Mouse (Mus musculus) lung, postnatal 0 days (tissue): ENCODE measurements at regions not wholly inside any gene's neighbourhood (a gene's known extent, or its start where the extent isn't known, plus 50 kb on each side); places are given as distances from the start of the nearest gene placed in this dataset.

Experiments
- CTCF ChIP-seq: IDR thresholded peaks from 2 replicates; pipeline ENCODE4 v1.5.1; 2016; ENCODE audit warnings: antibody characterized with exemption, mild to moderate bottlenecking
- EP300 ChIP-seq: IDR thresholded peaks from 2 replicates; pipeline ENCODE4 v1.6.1; 2016; ENCODE audit warnings: antibody characterized with exemption, mild to moderate bottlenecking, control low read depth

DNA sequence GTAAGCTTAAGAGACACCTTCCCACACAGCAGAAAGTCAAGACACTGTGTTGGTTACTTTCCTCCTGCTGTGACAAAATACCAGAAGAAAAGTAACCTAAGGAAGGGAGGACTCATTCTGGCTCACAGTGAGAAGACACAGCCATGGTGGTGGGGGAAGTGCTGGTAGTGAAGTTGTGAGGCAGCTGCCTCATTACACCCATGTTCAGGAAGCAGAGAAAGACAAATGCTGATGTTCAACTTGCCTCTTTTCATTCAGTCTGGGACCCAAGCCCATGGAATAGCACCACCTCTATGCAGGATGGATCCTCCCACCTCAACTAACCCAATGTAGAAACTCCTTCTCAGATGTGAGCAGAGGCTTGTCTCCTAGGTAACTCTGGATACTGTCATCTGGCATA, 60.5 kb upstream of the Chchd3 start:
- TF ChIP-seq CTCF (no peak), EP300 (no peak)
